Mouse (Mus musculus) kidney, embryonic 14.5 days (tissue): ENCODE data around the gene 1810049J17Rik. TPM values are rescaled to one million over a fixed set of nuclear protein-coding genes. Genes with fewer than 3 reads are reported as not detected.

Experiments used
- ATAC-seq: fragments of 200-750 bp; cut with Nextera tagmentation; 2 replicates; pipeline ENCODE4 v1.8.0; 2017; ENCODE audit warnings: moderate number of reproducible peaks, mild to moderate bottlenecking, moderate TSS enrichment, moderate library complexity; ENCODE audit not compliant: low FRiP score, low TSS enrichment
- H3K27ac ChIP-seq: fragments of 300-500 bp; sonication (generic); 2 replicates; pipeline ENCODE4 v1.5.1; 2014; ENCODE audit warnings: low read depth, mild to moderate bottlenecking, low read length, moderate library complexity, mixed read lengths
- H3K27me3 ChIP-seq: fragments of 300-500 bp; sonication (generic); 2 replicates; pipeline ENCODE4 v1.6.1; 2014; ENCODE audit warnings: mild to moderate bottlenecking, low read length; ENCODE audit not compliant: control insufficient read depth, insufficient read depth
- H3K36me3 ChIP-seq: fragments of 300-500 bp; sonication (generic); 2 replicates; pipeline ENCODE4 v1.6.1; 2014; ENCODE audit warnings: low read length, mixed read lengths; ENCODE audit not compliant: control insufficient read depth, insufficient read depth
- H3K4me1 ChIP-seq: fragments of 300-500 bp; sonication (generic); 2 replicates; pipeline ENCODE4 v1.6.1; 2014; ENCODE audit warnings: low read length, mixed read lengths; ENCODE audit not compliant: control insufficient read depth, insufficient read depth
- H3K4me2 ChIP-seq: fragments of 300-500 bp; sonication (generic); replicated peaks from 2 replicates; pipeline ENCODE4 v1.6.1; 2014; ENCODE audit warnings: low read depth, mild to moderate bottlenecking, low read length
- H3K4me3 ChIP-seq: fragments of 300-500 bp; sonication (generic); 2 replicates; pipeline ENCODE4 v1.5.1; 2014; ENCODE audit warnings: mild to moderate bottlenecking, low read length
- H3K9ac ChIP-seq: fragments of 300-500 bp; sonication (generic); 2 replicates; pipeline ENCODE4 v1.6.1; 2014; ENCODE audit warnings: low read depth, mild to moderate bottlenecking, low read length, moderate library complexity
- H3K9me3 ChIP-seq: fragments of 300-500 bp; sonication (generic); 2 replicates; pipeline ENCODE4 v1.6.1; 2016; ENCODE audit warnings: low read length; ENCODE audit not compliant: control insufficient read depth
- WGBS: fragments of 180-500 bp; shearing (Covaris S2); extraction: QIAGEN DNeasy Blood & Tissue Kit; methylation state at CpG from one replicate; pipeline ENCODE4 v1.1.7; 2014; 5-methylcytosine and 5-hydroxymethylcytosine counted together
- polyA plus RNA-seq: library from polyadenylated mRNA; unstranded; fragments of >200 nt; fragmentation: Nextera tagmentation; extraction: Ambion mirVana; gene quantifications from 2 replicates; pipeline ENCODE4 v1.2.1, GENCODE M21; 2014

1810049J17Rik gene
- polyA plus RNA-seq, 1 experiment from 2014 or later, result 1.9 TPM

DNA sequence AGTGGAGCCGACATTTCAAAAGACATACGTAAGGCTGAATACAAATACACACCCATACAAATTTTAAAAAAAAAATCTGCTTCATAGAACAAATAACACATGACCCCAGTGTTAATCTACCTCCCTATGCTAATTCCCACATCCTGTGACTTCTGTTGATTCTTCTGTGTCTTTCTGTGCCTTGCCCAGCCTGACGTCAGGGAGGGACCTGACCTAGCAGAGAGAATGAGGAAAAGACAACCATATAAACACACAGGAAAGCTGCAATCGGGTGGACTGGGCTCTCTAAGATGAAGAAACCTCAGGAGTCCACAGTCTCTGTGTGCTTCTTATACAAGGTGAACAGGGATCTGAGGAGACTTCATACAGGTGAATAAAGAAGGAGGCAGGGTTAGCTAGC lies 14.6 kb downstream of the 1810049J17Rik start:
- no peaks in the 10 kb centered on the region for H3K4me1 ChIP-seq
- H3K27ac ChIP-seq, result no peak overlapping the region
- no peak overlapping the region for H3K4me3 ChIP-seq
- no peaks in the 10 kb centered on the region for H3K36me3 ChIP-seq
- H3K9me3 ChIP-seq, result no peaks in the 10 kb centered on the region
- no peak overlapping the region for H3K9ac ChIP-seq
- ATAC-seq, result no peak
- H3K27me3 ChIP-seq, result no peaks in the 10 kb centered on the region
- WGBS, result 70% methylated on average over 4 of the region's 4 CpGs
- no peak overlapping the region for H3K4me2 ChIP-seq

- no peaks in the 10 kb centered on the region for H3K4me1 ChIP-seq
- no peaks in the 10 kb centered on the region for H3K36me3 ChIP-seq
- 61% methylated on average over 8 of the region's 8 CpGs for WGBS
- H3K9me3 ChIP-seq, result no peaks in the 10 kb centered on the region
- H3K4me2 ChIP-seq, result no peak overlapping the region
- H3K27me3 ChIP-seq, result no peaks in the 10 kb centered on the region
- no peak overlapping the region for H3K4me3 ChIP-seq
- ATAC-seq, result no peak
- H3K27ac ChIP-seq, result no peak overlapping the region
- H3K9ac ChIP-seq, result no peak overlapping the region
Measured at GRCm38 (mm10) chr15:12306188-12307071, 15.3 kb downstream of the 1810049J17Rik start.

- no peak for ATAC-seq
- H3K27ac ChIP-seq, result no peak overlapping the region
- 67% methylated on average over 6 of the region's 6 CpGs for WGBS
- H3K4me1 ChIP-seq, result no peaks in the 10 kb centered on the region
- no peaks in the 10 kb centered on the region for H3K27me3 ChIP-seq
- H3K9me3 ChIP-seq, result no peaks in the 10 kb centered on the region
- no peak overlapping the region for H3K4me3 ChIP-seq
- H3K4me2 ChIP-seq, result no peak overlapping the region
- no peaks in the 10 kb centered on the region for H3K36me3 ChIP-seq
- no peak overlapping the region for H3K9ac ChIP-seq
Measured at GRCm38 (mm10) chr15:12301771-12302170, 19.9 kb downstream of the 1810049J17Rik start.

- 85% methylated on average over 7 of the region's 7 CpGs for WGBS
- Histone ChIP-seq H3K36me3 (no peaks in the 10 kb centered on the region), H3K27me3 (no peaks in the 10 kb centered on the region), H3K9ac (no peak overlapping the region), H3K9me3 (no peaks in the 10 kb centered on the region), H3K4me3 (no peak overlapping the region), H3K4me2 (no peak overlapping the region), H3K4me1 (no peaks in the 10 kb centered on the region), H3K27ac (no peak overlapping the region)
- ATAC-seq, result no peak
Measured at GRCm38 (mm10) chr15:12298231-12298737, 23.4 kb downstream of the 1810049J17Rik start.

GRCm38 (mm10) chr15:12296228-12296627 lies 25.5 kb downstream of the 1810049J17Rik start:
- H3K4me1 ChIP-seq, result no peaks in the 10 kb centered on the region
- no peak for ATAC-seq

DNA sequence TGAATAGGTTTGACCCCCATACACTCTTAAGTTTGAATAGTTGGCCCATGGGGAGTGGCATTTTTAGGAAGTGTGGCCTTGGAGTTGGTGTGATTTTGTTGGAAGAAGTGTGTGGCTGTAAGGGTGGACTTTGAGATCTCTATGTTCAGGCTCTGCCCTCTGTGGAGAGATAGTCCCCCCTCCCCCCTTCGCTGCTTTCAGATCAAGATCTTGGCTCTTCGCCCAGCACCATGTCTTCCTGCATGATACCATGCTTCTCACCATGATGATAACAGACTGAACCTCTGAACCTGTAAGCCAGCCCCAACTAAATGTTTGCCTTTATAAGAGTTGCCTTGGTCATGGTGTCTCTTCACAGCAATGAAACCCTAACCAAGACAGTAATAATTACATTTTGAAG lies 29.9 kb downstream of the 1810049J17Rik start:
- no peak for ATAC-seq
- H3K9ac ChIP-seq, result no peak overlapping the region
- 89% methylated on average over 2 of the region's 2 CpGs for WGBS
- no peak overlapping the region for H3K4me3 ChIP-seq
- H3K27ac ChIP-seq, result no peak overlapping the region
- no peaks in the 10 kb centered on the region for H3K9me3 ChIP-seq
- no peaks in the 10 kb centered on the region for H3K27me3 ChIP-seq
- no peaks in the 10 kb centered on the region for H3K4me1 ChIP-seq
- no peak overlapping the region for H3K4me2 ChIP-seq
- no peaks in the 10 kb centered on the region for H3K36me3 ChIP-seq

More at GRCm38 (mm10) chr15:12296228-12296627, 25.5 kb downstream of the 1810049J17Rik start:
- Histone ChIP-seq H3K4me3 (no peak overlapping the region), H3K9ac (no peak overlapping the region), H3K27me3 (no peaks in the 10 kb centered on the region), H3K36me3 (no peaks in the 10 kb centered on the region), H3K27ac (no peak overlapping the region), H3K4me2 (no peak overlapping the region), H3K9me3 (no peaks in the 10 kb centered on the region)
- WGBS, result 58% methylated on average over 2 of the region's 2 CpGs

DNA sequence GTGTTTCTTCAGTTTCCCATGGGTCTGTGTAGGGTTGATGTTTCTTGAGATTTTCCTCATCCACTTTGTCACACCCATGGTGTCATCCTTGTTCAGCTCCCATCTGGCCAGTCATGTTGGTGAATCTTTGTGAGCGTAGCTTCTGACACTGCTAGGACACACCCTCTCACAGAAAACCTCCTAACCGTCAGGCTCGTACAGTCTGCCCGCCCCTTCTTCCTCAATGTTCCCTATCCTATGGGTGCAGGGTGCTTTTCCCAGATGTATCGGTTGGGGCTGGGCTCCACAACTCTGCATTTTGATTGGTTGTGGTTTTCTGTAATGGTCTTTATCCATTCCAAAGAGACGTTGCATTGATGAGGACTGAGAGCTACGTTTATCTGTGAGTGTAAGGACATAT lies 31.4 kb downstream of the 1810049J17Rik start:
- WGBS, result 88% methylated on average over 7 of the region's 7 CpGs
- no peak for ATAC-seq
- Histone ChIP-seq H3K4me3 (no peak overlapping the region), H3K36me3 (no peaks in the 10 kb centered on the region), H3K27me3 (no peaks in the 10 kb centered on the region), H3K27ac (no peak overlapping the region), H3K4me2 (no peak overlapping the region), H3K4me1 (no peaks in the 10 kb centered on the region), H3K9me3 (no peaks in the 10 kb centered on the region), H3K9ac (no peak overlapping the region)

GRCm38 (mm10) chr15:12285535-12285809 lies 36.2 kb downstream of the 1810049J17Rik start:
- Histone ChIP-seq H3K4me1 (no peaks in the 10 kb centered on the region), H3K27ac (no peak overlapping the region)

GRCm38 (mm10) chr15:12284794-12285534 lies 36.7 kb downstream of the 1810049J17Rik start:
- H3K9me3 ChIP-seq, result no peaks in the 10 kb centered on the region
- no peaks in the 10 kb centered on the region for H3K36me3 ChIP-seq
- no peak overlapping the region for H3K4me2 ChIP-seq
- H3K27ac ChIP-seq, result no peak overlapping the region
- ATAC-seq, result no peak
- H3K27me3 ChIP-seq, result no peaks in the 10 kb centered on the region
- no peak overlapping the region for H3K4me3 ChIP-seq
- H3K9ac ChIP-seq, result no peak overlapping the region
- H3K4me1 ChIP-seq, result no peaks in the 10 kb centered on the region
- 78% methylated on average over 6 of the region's 6 CpGs for WGBS

More at GRCm38 (mm10) chr15:12285535-12285809, 36.2 kb downstream of the 1810049J17Rik start:
- 74% methylated on average over 5 of the region's 5 CpGs for WGBS
- H3K4me3 ChIP-seq, result no peak overlapping the region
- H3K27me3 ChIP-seq, result no peaks in the 10 kb centered on the region
- H3K36me3 ChIP-seq, result no peaks in the 10 kb centered on the region
- no peak for ATAC-seq
- no peaks in the 10 kb centered on the region for H3K9me3 ChIP-seq
- H3K9ac ChIP-seq, result no peak overlapping the region
- no peak overlapping the region for H3K4me2 ChIP-seq
